Mouse (Mus musculus): ENCODE data around the gene Slc32a1. TPM values are rescaled to one million over a fixed set of nuclear protein-coding genes. Genes with fewer than 3 reads are reported as not detected.

Gene Slc32a1
- total RNA-seq, 2 experiments from 2014 or later = not detected

DNA sequence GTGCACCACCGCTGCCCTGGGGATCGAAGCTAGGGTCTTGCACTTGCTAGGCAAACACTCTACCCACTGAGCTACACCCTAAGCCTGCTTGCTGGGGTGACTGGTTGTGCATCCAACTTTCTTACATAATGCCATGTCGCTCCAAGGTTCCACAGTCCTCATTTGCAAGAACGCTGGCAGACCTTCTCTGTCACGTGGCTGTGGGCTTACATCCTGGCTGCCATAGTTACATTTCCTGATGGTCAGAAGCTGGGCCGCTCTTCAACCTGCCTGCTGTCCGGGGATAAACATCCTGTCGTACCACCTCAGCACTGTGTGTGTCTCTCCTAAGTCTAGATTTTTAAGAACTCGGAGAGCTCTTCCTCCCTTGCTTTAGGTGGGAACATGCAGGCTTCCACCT is 44.1 kb downstream of the Slc32a1 start:
- no peak for ATAC-seq (replicated peaks; ENCODE audit: low FRiP score, poor library complexity, severe bottlenecking)

DNA sequence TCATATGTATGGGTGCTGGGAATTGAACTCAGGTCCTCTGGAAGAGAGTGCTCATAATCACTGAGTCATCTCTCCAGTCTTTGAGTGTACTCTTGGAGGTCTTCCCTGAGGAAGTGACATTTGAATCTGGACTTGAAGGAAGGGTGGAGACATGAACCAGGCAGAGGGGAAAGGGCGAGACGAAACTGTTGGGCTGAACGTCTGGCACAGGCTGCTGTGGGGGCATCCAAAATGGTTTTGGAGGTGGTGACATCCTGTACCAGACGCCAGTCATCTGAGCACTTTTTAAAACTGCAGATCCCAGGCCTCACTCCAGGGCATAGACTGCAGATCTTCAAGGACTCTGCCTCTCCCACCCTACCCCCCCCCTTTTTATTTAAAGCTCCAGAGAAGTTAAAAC is 45.2 kb downstream of the Slc32a1 start:
- no peak for ATAC-seq (replicated peaks; ENCODE audit: low FRiP score, poor library complexity, severe bottlenecking)

DNA sequence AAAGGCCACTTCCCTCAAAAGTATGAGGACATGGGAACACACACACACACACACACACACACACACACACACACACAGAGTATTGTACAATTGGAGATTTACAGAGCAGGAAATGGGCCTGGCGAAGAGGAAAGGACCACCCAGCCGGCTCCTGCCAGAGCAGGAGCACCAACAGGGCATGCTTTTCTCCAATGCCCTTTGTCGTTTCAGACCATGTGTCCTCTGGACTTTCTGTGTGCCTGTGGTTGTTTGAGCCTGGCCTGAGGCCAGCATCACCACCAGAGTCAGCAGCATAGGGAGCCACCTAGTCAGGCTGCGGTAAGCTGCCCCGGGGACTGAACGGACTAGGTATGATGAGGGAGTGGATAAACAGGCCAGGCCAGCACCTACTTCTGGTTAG is 48.3 kb downstream of the Slc32a1 start:
- no peak for ATAC-seq (replicated peaks; ENCODE audit: low FRiP score, poor library complexity, severe bottlenecking)

- no peak for ATAC-seq (replicated peaks; ENCODE audit: low FRiP score, poor library complexity, severe bottlenecking)
Observed at GRCm38 (mm10) chr2:158659346-158659745, 48.8 kb downstream of the Slc32a1 start.

DNA sequence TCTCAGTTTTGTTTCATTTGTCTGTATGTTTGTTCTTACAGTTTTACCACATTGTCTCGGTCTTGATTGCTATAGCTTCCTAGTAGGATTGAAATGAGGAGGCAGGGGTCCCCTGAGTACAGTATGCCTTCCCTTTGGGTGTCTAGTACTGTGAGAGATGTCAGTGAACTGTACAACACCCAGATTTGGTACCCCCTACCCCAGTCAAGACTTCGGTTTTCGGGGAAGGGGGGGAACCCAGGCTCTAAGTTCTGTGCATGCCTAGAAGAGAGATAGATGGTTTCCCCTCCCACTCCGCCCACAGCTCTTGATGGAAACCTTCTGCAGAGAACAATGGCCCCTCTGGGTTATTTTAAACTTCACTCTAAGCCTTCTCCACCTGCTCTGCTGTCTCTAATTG is 54.5 kb downstream of the Slc32a1 start, which contains the start of gene Ppp1r16b:
Ppp1r16b (plus strand) TSS at position 301 of the 400 bp plus-strand sequence.
- ATAC-seq (replicated peaks; ENCODE audit: low FRiP score, poor library complexity, severe bottlenecking) = no peak

Other genes starting within 250 kb of the Slc32a1 start
- not detected in 2 replicates for gene Snhg11, start 235.1 kb upstream of the Slc32a1 start, total RNA-seq (2015; ENCODE audit: low replicate concordance)
- gene Snhg11, start 235.1 kb upstream of the Slc32a1 start, total RNA-seq (2017; ENCODE audit: low replicate concordance) = 0.42 TPM in 1 of 2 replicates, not detected in the other
- 6.5 and 18.8 TPM in 2 replicates for gene Ralgapb, start 200.9 kb upstream of the Slc32a1 start, total RNA-seq (2015; ENCODE audit: low replicate concordance)
- gene Ralgapb, start 200.9 kb upstream of the Slc32a1 start, total RNA-seq (2017; ENCODE audit: low replicate concordance) = 15.3 and 17.2 TPM in 2 replicates
- gene Adig, start 108.2 kb upstream of the Slc32a1 start, total RNA-seq (2015; ENCODE audit: low replicate concordance) = not detected in 2 replicates
- not detected in 2 replicates for gene Adig, start 108.2 kb upstream of the Slc32a1 start, total RNA-seq (2017; ENCODE audit: low replicate concordance)
- not detected in 2 replicates for gene Arhgap40, start 98.0 kb upstream of the Slc32a1 start, total RNA-seq (2015; ENCODE audit: low replicate concordance)
- not detected in 2 replicates for gene Arhgap40, start 98.0 kb upstream of the Slc32a1 start, total RNA-seq (2017; ENCODE audit: low replicate concordance)
- gene Actr5, start 14.1 kb downstream of the Slc32a1 start, total RNA-seq (2015; ENCODE audit: low replicate concordance) = 3.1 and 6.5 TPM in 2 replicates
- 4.0 and 7.4 TPM in 2 replicates for gene Actr5, start 14.1 kb downstream of the Slc32a1 start, total RNA-seq (2017; ENCODE audit: low replicate concordance)
- not detected in 2 replicates for gene Ppp1r16b, start 54.6 kb downstream of the Slc32a1 start, total RNA-seq (2015; ENCODE audit: low replicate concordance)
- 0.14 TPM in 1 of 2 replicates, not detected in the other for gene Ppp1r16b, start 54.6 kb downstream of the Slc32a1 start, total RNA-seq (2017; ENCODE audit: low replicate concordance)
- gene Fam83d, start 157.3 kb downstream of the Slc32a1 start, total RNA-seq (2015; ENCODE audit: low replicate concordance) = 0.96 and 3.8 TPM in 2 replicates
- 2.1 and 4.5 TPM in 2 replicates for gene Fam83d, start 157.3 kb downstream of the Slc32a1 start, total RNA-seq (2017; ENCODE audit: low replicate concordance)
- 3.6 and 5.0 TPM in 2 replicates for gene Dhx35, start 184.0 kb downstream of the Slc32a1 start, total RNA-seq (2015; ENCODE audit: low replicate concordance)
- 1.9 and 2.8 TPM in 2 replicates for gene Dhx35, start 184.0 kb downstream of the Slc32a1 start, total RNA-seq (2017; ENCODE audit: low replicate concordance)

All from erythroblast, adult 5-6 weeks (primary cell).